ENCODE assay signal across 18 mouse cellular contexts in the genomic region with DNA sequence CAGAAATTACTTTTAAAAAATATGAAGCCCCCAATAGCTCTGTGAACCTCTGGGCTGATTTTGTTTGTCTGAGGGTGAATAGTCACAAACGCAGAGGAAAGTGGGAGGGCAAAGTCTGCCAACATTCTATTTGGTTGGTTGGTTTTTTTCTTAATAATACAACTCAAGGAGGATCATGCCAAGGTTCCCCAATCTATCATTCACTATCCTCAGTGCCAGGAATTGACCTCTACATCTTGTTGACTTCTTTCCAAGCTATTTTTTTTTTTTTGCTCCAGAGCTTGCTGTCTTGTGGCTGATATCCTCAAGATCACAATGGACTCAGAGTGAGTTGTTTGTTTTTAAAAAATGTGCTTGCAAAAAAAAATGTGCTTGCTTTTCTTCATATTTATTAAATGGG.
"Had no signal": no experiment of that assay in that cellular context is flagged by ENCODE, and none has a peak within 500 bp of the region (broad histone marks: within the 10 kb centered on the region; RNA-seq: fewer than 3 reads in every experiment).

No protein-coding gene starts in this region.

- H3K4me3 ChIP-seq: midbrain, embryonic 10.5 days; midbrain, embryonic 12.5 days; myocyte; neural tube, embryonic 13.5 days; neural tube, embryonic 15.5 days had no signal

- H3K9me3 ChIP-seq: midbrain, embryonic 10.5 days; midbrain, embryonic 12.5 days; neural tube, embryonic 13.5 days; neural tube, embryonic 15.5 days had no signal

- H3K27me3 ChIP-seq: midbrain, embryonic 12.5 days; neural tube, embryonic 13.5 days; neural tube, embryonic 15.5 days had no signal

- H3K4me1 ChIP-seq: midbrain, embryonic 10.5 days; neural tube, embryonic 15.5 days had no signal

- H3K27ac ChIP-seq: midbrain, embryonic 10.5 days; midbrain, embryonic 12.5 days; neural tube, embryonic 13.5 days; neural tube, embryonic 15.5 days had no signal

- H3K9ac ChIP-seq: lung, embryonic 14.5 days; midbrain, embryonic 12.5 days; neural tube, embryonic 13.5 days; neural tube, embryonic 15.5 days had no signal

- ATAC-seq: midbrain, embryonic 16.5 days had no signal

- DNase-seq: lung, embryonic 14.5 days; lung, postnatal 10 days; lung, postnatal 4 days; midbrain, embryonic 14.5 days; retina, postnatal 1 day; right cerebral cortex, adult 18-20 months; right cerebral cortex, postnatal 25 days; right cerebral cortex, postnatal 4 days; spleen, adult 18-20 months; thymus, adult 18-20 months; thymus, postnatal 14 days; thymus, postnatal 4 days had no signal

- H3K4me2 ChIP-seq: lung, embryonic 14.5 days; midbrain, embryonic 12.5 days; neural tube, embryonic 13.5 days; neural tube, embryonic 15.5 days had no signal

- H3K36me3 ChIP-seq: midbrain, embryonic 10.5 days; midbrain, embryonic 12.5 days; neural tube, embryonic 13.5 days; neural tube, embryonic 15.5 days had no signal
